Mouse (Mus musculus): ENCODE data around the gene Fshb.

GRCm38 (mm10) chr2:107063260-107063659 is 3.8 kb upstream of the Fshb start:
- no peak for TF ChIP-seq POLR2A (IDR thresholded peaks at IDR 0.05; ENCODE audit: borderline replicate concordance, low read depth, low read length)
- no peak for TF ChIP-seq CTCF (IDR thresholded peaks at IDR 0.05; ENCODE audit: low read depth, low read length)

All from bone marrow macrophage, adult 2 months (primary cell).